Mouse (Mus musculus): ENCODE results near the gene Nol9. TPM values are rescaled to one million over a fixed set of nuclear protein-coding genes. Genes with fewer than 3 reads are reported as not detected.
A peak's percentile ranks its signal among the peaks of the same experiment; 100 is the strongest.

The Nol9 gene
- polyA plus RNA-seq, 1 experiment = 40.5 TPM

GRCm38 (mm10) chr4:152002063-152002462 lies 37.1 kb upstream of the Nol9 start:
- H3K4me1 ChIP-seq (replicated peaks; ENCODE audit: control insufficient read depth, insufficient read depth, low read length) = peaks cover 3% of the 10 kb centered on the region; the same call in 1 of the 2 replicates
- no peak for TF ChIP-seq POLR2A (IDR thresholded peaks at IDR 0.05; ENCODE audit: control insufficient read depth, extremely low read depth, insufficient read depth, low read length, poor library complexity)
- no peak for TF ChIP-seq CTCF (IDR thresholded peaks at IDR 0.05; ENCODE audit: borderline replicate concordance, control insufficient read depth, extremely low read depth, insufficient read depth, low read length, poor library complexity)
- H3K4me3 ChIP-seq (ENCODE audit: control insufficient read depth, insufficient read depth, low read length) = no peak overlapping the region
- no peaks in the 10 kb centered on the region for H3K36me3 ChIP-seq (ENCODE audit: control insufficient read depth, insufficient read depth, low read length)
- DNase-seq = no peak
- no peak overlapping the region for H3K27ac ChIP-seq (ENCODE audit: control insufficient read depth, insufficient read depth, low read length)
- 97% methylated on average over 3 of the region's 3 CpGs for WGBS
- H3K27me3 ChIP-seq (ENCODE audit: control insufficient read depth, insufficient read depth, low read length) = no peaks in the 10 kb centered on the region

- TF ChIP-seq CTCF (IDR thresholded peaks at IDR 0.05; ENCODE audit: borderline replicate concordance, control insufficient read depth, extremely low read depth, insufficient read depth, low read length, poor library complexity) (no peak), POLR2A (IDR thresholded peaks at IDR 0.05; ENCODE audit: control insufficient read depth, extremely low read depth, insufficient read depth, low read length, poor library complexity) (no peak)
- H3K27ac ChIP-seq (ENCODE audit: control insufficient read depth, insufficient read depth, low read length) = no peak overlapping the region
- WGBS = 84% methylated on average over 6 of the region's 6 CpGs
Observed at GRCm38 (mm10) chr4:152006137-152006536, 33.0 kb upstream of the Nol9 start.

GRCm38 (mm10) chr4:152006812-152007211 lies 32.3 kb upstream of the Nol9 start:
- Histone ChIP-seq H3K27ac (ENCODE audit: control insufficient read depth, insufficient read depth, low read length) (no peak overlapping the region), H3K4me3 (ENCODE audit: control insufficient read depth, insufficient read depth, low read length) (no peak overlapping the region), H3K27me3 (ENCODE audit: control insufficient read depth, insufficient read depth, low read length) (no peaks in the 10 kb centered on the region), H3K36me3 (ENCODE audit: control insufficient read depth, insufficient read depth, low read length) (no peaks in the 10 kb centered on the region), H3K4me1 (replicated peaks; ENCODE audit: control insufficient read depth, insufficient read depth, low read length) (peaks cover 27% of the 10 kb centered on the region)
- TF ChIP-seq POLR2A (IDR thresholded peaks at IDR 0.05; ENCODE audit: control insufficient read depth, extremely low read depth, insufficient read depth, low read length, poor library complexity) (no peak), CTCF (IDR thresholded peaks at IDR 0.05; ENCODE audit: borderline replicate concordance, control insufficient read depth, extremely low read depth, insufficient read depth, low read length, poor library complexity) (no peak)
- 88% methylated on average over 3 of the region's 3 CpGs for WGBS
- DNase-seq = no peak

More at GRCm38 (mm10) chr4:152006137-152006536, 33.0 kb upstream of the Nol9 start:
- H3K4me1 ChIP-seq (replicated peaks; ENCODE audit: control insufficient read depth, insufficient read depth, low read length) = peaks cover 24% of the 10 kb centered on the region
- H3K4me3 ChIP-seq (ENCODE audit: control insufficient read depth, insufficient read depth, low read length) = no peak overlapping the region
- DNase-seq = no peak
- no peaks in the 10 kb centered on the region for H3K36me3 ChIP-seq (ENCODE audit: control insufficient read depth, insufficient read depth, low read length)
- H3K27me3 ChIP-seq (ENCODE audit: control insufficient read depth, insufficient read depth, low read length) = no peaks in the 10 kb centered on the region

GRCm38 (mm10) chr4:152007481-152008147 lies 31.5 kb upstream of the Nol9 start:
- no peak for DNase-seq
- TF ChIP-seq POLR2A (IDR thresholded peaks at IDR 0.05; ENCODE audit: control insufficient read depth, extremely low read depth, insufficient read depth, low read length, poor library complexity) (no peak), CTCF (IDR thresholded peaks at IDR 0.05; ENCODE audit: borderline replicate concordance, control insufficient read depth, extremely low read depth, insufficient read depth, low read length, poor library complexity) (no peak)
- H3K27me3 ChIP-seq (ENCODE audit: control insufficient read depth, insufficient read depth, low read length) = no peaks in the 10 kb centered on the region
- no peaks in the 10 kb centered on the region for H3K36me3 ChIP-seq (ENCODE audit: control insufficient read depth, insufficient read depth, low read length)
- H3K27ac ChIP-seq (ENCODE audit: control insufficient read depth, insufficient read depth, low read length) = no peak overlapping the region
- WGBS = 57% methylated on average over 8 of the region's 8 CpGs
- peaks cover 27% of the 10 kb centered on the region for H3K4me1 ChIP-seq (replicated peaks; ENCODE audit: control insufficient read depth, insufficient read depth, low read length)
- H3K4me3 ChIP-seq (ENCODE audit: control insufficient read depth, insufficient read depth, low read length) = no peak overlapping the region

GRCm38 (mm10) chr4:152008148-152008500 lies 31.0 kb upstream of the Nol9 start:
- 3% methylated on average over 14 of the region's 14 CpGs for WGBS
- Histone ChIP-seq H3K4me1 (replicated peaks; ENCODE audit: control insufficient read depth, insufficient read depth, low read length) (peaks cover 27% of the 10 kb centered on the region), H3K27me3 (ENCODE audit: control insufficient read depth, insufficient read depth, low read length) (no peaks in the 10 kb centered on the region), H3K27ac (ENCODE audit: control insufficient read depth, insufficient read depth, low read length) (no peak overlapping the region), H3K36me3 (ENCODE audit: control insufficient read depth, insufficient read depth, low read length) (no peaks in the 10 kb centered on the region), H3K4me3 (ENCODE audit: control insufficient read depth, insufficient read depth, low read length) (peak overlapping the region; percentile 93)
- no peak for TF ChIP-seq POLR2A (IDR thresholded peaks at IDR 0.05; ENCODE audit: control insufficient read depth, extremely low read depth, insufficient read depth, low read length, poor library complexity)
- no peak for DNase-seq

- Histone ChIP-seq H3K36me3 (ENCODE audit: control insufficient read depth, insufficient read depth, low read length) (no peaks in the 10 kb centered on the region), H3K4me1 (replicated peaks; ENCODE audit: control insufficient read depth, insufficient read depth, low read length) (peaks cover 27% of the 10 kb centered on the region), H3K27ac (ENCODE audit: control insufficient read depth, insufficient read depth, low read length) (peak within 1 kb of the TSS; percentile 20; the same call in 1 of the 2 replicates), H3K27me3 (ENCODE audit: control insufficient read depth, insufficient read depth, low read length) (no peaks in the 10 kb centered on the region), H3K4me3 (ENCODE audit: control insufficient read depth, insufficient read depth, low read length) (peak within 1 kb of the TSS; percentile 93)
- under 1% methylated on average over 45 of the region's 45 CpGs for WGBS
- TF ChIP-seq POLR2A (IDR thresholded peaks at IDR 0.05; ENCODE audit: control insufficient read depth, extremely low read depth, insufficient read depth, low read length, poor library complexity) (peak; percentile 88), CTCF (IDR thresholded peaks at IDR 0.05; ENCODE audit: borderline replicate concordance, control insufficient read depth, extremely low read depth, insufficient read depth, low read length, poor library complexity) (peak; percentile 44; the same call in 1 of the 2 replicates)
- DNase-seq = peak; percentile 90
Observed at GRCm38 (mm10) chr4:152008622-152009075, 30.5 kb upstream of the Nol9 start, which contains the start of gene Klhl21. Gene Klhl21, plus strand, starts transcription at chr4:152008803.
